Mouse (Mus musculus) myocyte (in vitro differentiated cells): ENCODE measurements around the gene Gnaq. TPM values are rescaled to one million over a fixed set of nuclear protein-coding genes. Genes with fewer than 3 reads are reported as not detected.

Experiments
- H3K27me3 ChIP-seq: one replicate; pipeline ENCODE4 v1.6.1; 2011; ENCODE audit not compliant: control insufficient read depth, insufficient read depth, insufficient read length
- H3K36me3 ChIP-seq: one replicate; pipeline ENCODE4 v1.6.1; 2011; ENCODE audit not compliant: control insufficient read depth, insufficient read depth
- H3K4me2 ChIP-seq: one replicate; pipeline ENCODE4 v1.6.1; 2011; ENCODE audit warnings: low read depth, control low read depth
- H3K4me3 ChIP-seq: one replicate; pipeline ENCODE4 v1.5.1; 2011; ENCODE audit warnings: mild to moderate bottlenecking, control low read depth, moderate library complexity
- H3K79me2 ChIP-seq: one replicate; pipeline ENCODE4 v1.6.1; 2011; ENCODE audit not compliant: control insufficient read depth, insufficient read depth
- H3ac ChIP-seq: one replicate; pipeline ENCODE4 v1.6.1; 2011; ENCODE audit not compliant: control insufficient read depth, insufficient read length
- CEBPB ChIP-seq: IDR thresholded peaks from 2 replicates; pipeline ENCODE4 v1.6.1; 2011; ENCODE audit warnings: mild to moderate bottlenecking, moderate library complexity; ENCODE audit not compliant: poor library complexity, insufficient read depth, severe bottlenecking
- E2F4 ChIP-seq: IDR thresholded peaks from one replicate; pipeline ENCODE4 v1.6.1; 2011; ENCODE audit warnings: mild to moderate bottlenecking, control low read depth, moderate library complexity; ENCODE audit not compliant: insufficient read depth
- MAX ChIP-seq: IDR thresholded peaks from one replicate; pipeline ENCODE4 v1.6.1; 2011; ENCODE audit warnings: low read depth, mild to moderate bottlenecking, control low read depth
- MYOD1 ChIP-seq, 3 experiments: IDR thresholded peaks; one replicate each; pipeline ENCODE4 v1.6.1; 2011; ENCODE audit warnings: control low read depth in 2 of 3, low read depth in 2 of 3, mild to moderate bottlenecking in 2 of 3, moderate library complexity in 1 of 3; ENCODE audit not compliant: insufficient read length in 2 of 3, control insufficient read depth in 1 of 3
- MYOG ChIP-seq, 3 experiments: IDR thresholded peaks; one replicate each; pipeline ENCODE4 v1.6.1; 2011; ENCODE audit warnings: control low read depth in 2 of 3, low read depth in 2 of 3, mild to moderate bottlenecking in 2 of 3; ENCODE audit not compliant: insufficient read length in 2 of 3, control insufficient read depth in 1 of 3, insufficient read depth in 1 of 3
- POLR2A ChIP-seq: IDR thresholded peaks from one replicate; pipeline ENCODE4 v1.6.1; 2011; ENCODE audit warnings: low read depth, mild to moderate bottlenecking, control low read depth, moderate library complexity; ENCODE audit not compliant: insufficient read length
- POLR2AphosphoS2 ChIP-seq: IDR thresholded peaks from one replicate; pipeline ENCODE4 v1.6.1; 2011; ENCODE audit warnings: low read depth, control low read depth; ENCODE audit not compliant: insufficient read length
- REST ChIP-seq: IDR thresholded peaks from one replicate; pipeline ENCODE4 v1.6.1; 2011; ENCODE audit warnings: mild to moderate bottlenecking, control low read depth, moderate library complexity; ENCODE audit not compliant: insufficient read depth, insufficient read length
- SRF ChIP-seq: IDR thresholded peaks from one replicate; pipeline ENCODE4 v1.6.1; 2011; ENCODE audit warnings: low read depth; ENCODE audit not compliant: control insufficient read depth, insufficient read length
- TCF12 ChIP-seq: IDR thresholded peaks from one replicate; pipeline ENCODE4 v1.6.1; 2011; ENCODE audit warnings: mild to moderate bottlenecking, control low read depth; ENCODE audit not compliant: poor library complexity, insufficient read depth, severe bottlenecking
- TCF3 ChIP-seq: IDR thresholded peaks from one replicate; pipeline ENCODE4 v1.6.1; 2011; ENCODE audit warnings: low read depth, control low read depth; ENCODE audit not compliant: insufficient read length
- USF1 ChIP-seq: IDR thresholded peaks from one replicate; pipeline ENCODE4 v1.6.1; 2011; ENCODE audit warnings: low read depth, mild to moderate bottlenecking, control low read depth, moderate library complexity
- polyA plus RNA-seq: library from polyadenylated mRNA; unstranded; fragments of >200 nt; fragmentation: generic; extraction: Trizol; gene quantifications from one replicate; pipeline ENCODE4 v1.2.1, GENCODE M21; 2012; ENCODE audit warnings: missing spikeins

The Gnaq gene
- polyA plus RNA-seq, 1 experiment = 8.3 TPM

DNA sequence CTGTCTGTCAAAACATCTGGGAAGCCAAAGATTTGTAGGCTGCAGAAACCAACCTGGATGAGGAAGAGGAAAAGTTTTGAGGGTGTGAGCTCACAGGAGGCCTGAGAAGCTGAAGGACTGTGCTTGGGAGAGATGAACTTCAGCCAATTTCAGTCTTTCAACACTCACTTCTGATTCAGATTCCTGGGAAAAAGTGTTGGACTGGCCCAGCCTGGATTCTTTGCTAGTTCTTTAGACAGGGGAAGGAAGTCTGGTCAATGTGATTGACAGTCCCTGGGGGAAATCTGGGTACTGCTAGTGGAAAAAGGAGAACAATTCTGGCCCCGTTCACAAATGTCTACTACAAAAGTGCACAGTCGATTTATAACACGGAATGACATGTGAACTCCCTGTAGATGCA is 89.9 kb downstream of the Gnaq start:
- H3K4me2 ChIP-seq = no peak overlapping the region
- TF ChIP-seq REST (no peak), TCF12 (no peak), MYOG (IDR thresholded peaks at IDR 0.05; ENCODE audit: control insufficient read depth in 1 of 3, insufficient read depth in 1 of 3, insufficient read length in 2 of 3, low read depth in 2 of 3) (no peak), USF1 (no peak), MYOD1 (IDR thresholded peaks at IDR 0.05; ENCODE audit: control insufficient read depth in 1 of 3, insufficient read length in 2 of 3, low read depth in 2 of 3) (no peak), MAX (no peak), E2F4 (no peak), SRF (no peak)
- peaks cover 4% of the 10 kb centered on the region for H3K36me3 ChIP-seq
- no peaks in the 10 kb centered on the region for H3K27me3 ChIP-seq
- no peaks in the 10 kb centered on the region for H3K79me2 ChIP-seq
- H3K4me3 ChIP-seq = no peak overlapping the region
- H3ac ChIP-seq = no peak overlapping the region

DNA sequence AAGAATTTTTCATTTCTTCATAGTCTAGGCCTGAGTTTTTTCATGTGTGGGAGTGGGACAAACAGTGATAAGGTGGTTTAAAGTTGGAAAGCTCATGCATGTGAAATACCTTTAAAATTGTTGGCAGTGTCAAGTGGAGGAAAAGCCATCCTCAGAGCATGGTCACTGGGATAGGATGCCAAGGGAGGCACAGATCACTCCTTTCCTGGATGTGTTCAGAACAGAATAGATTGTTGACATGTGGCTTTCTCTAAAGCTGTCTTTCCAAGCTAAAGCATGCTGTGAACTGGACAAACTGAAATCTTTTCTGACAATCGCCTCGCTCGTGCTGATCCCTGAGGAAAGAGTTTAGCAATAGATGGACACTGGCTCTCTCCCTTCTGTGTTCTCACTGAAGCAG is 90.5 kb downstream of the Gnaq start:
- Histone ChIP-seq H3ac (no peak overlapping the region), H3K27me3 (no peaks in the 10 kb centered on the region), H3K79me2 (no peaks in the 10 kb centered on the region), H3K4me3 (no peak overlapping the region), H3K4me2 (no peak overlapping the region), H3K36me3 (peaks cover 4% of the 10 kb centered on the region)
- TF ChIP-seq E2F4 = no peak
- no peak for TF ChIP-seq TCF12
- no peak for TF ChIP-seq MAX
- no peak for TF ChIP-seq POLR2AphosphoS2
- no peak for TF ChIP-seq TCF3
- TF ChIP-seq REST = no peak
- TF ChIP-seq MYOD1 (IDR thresholded peaks at IDR 0.05; ENCODE audit: control insufficient read depth in 1 of 3, insufficient read length in 2 of 3, low read depth in 2 of 3) = no peak
- TF ChIP-seq MYOG (IDR thresholded peaks at IDR 0.05; ENCODE audit: control insufficient read depth in 1 of 3, insufficient read depth in 1 of 3, insufficient read length in 2 of 3, low read depth in 2 of 3) = no peak
- TF ChIP-seq CEBPB = no peak

DNA sequence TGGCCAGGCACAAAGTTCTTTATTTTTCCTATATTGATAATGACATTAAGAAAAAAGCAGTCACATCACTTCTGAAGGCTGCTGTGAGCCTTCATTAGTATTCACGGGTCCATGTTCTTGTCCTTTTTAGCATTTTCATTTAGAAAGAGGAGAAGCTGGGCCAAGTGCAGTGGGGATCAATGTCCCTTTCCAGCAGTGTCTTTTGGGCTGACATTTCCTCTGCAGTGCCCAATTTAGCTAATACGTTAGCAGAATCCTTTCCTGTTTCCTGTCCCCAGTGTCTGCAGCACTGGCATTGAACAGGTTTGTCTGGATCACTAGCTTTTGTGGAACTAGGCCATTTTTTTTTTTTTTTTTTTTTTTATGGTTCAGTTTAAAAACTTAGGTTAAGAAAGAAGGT is 92.2 kb downstream of the Gnaq start:
- no peak for TF ChIP-seq TCF3
- TF ChIP-seq CEBPB = no peak
- no peak for TF ChIP-seq E2F4
- TF ChIP-seq POLR2AphosphoS2 = no peak
- TF ChIP-seq MYOG (IDR thresholded peaks at IDR 0.05; ENCODE audit: control insufficient read depth in 1 of 3, insufficient read depth in 1 of 3, insufficient read length in 2 of 3, low read depth in 2 of 3) = no peak
- TF ChIP-seq SRF = no peak
- no peak for TF ChIP-seq POLR2A
- TF ChIP-seq REST = no peak
- no peak for TF ChIP-seq MYOD1 (IDR thresholded peaks at IDR 0.05; ENCODE audit: control insufficient read depth in 1 of 3, insufficient read length in 2 of 3, low read depth in 2 of 3)
- no peak for TF ChIP-seq TCF12
- no peak for TF ChIP-seq USF1
- TF ChIP-seq MAX = no peak
- Histone ChIP-seq H3K27me3 (no peaks in the 10 kb centered on the region), H3K4me2 (no peak overlapping the region), H3ac (no peak overlapping the region), H3K79me2 (peaks cover 8% of the 10 kb centered on the region), H3K4me3 (no peak overlapping the region), H3K36me3 (peaks cover 2% of the 10 kb centered on the region)

DNA sequence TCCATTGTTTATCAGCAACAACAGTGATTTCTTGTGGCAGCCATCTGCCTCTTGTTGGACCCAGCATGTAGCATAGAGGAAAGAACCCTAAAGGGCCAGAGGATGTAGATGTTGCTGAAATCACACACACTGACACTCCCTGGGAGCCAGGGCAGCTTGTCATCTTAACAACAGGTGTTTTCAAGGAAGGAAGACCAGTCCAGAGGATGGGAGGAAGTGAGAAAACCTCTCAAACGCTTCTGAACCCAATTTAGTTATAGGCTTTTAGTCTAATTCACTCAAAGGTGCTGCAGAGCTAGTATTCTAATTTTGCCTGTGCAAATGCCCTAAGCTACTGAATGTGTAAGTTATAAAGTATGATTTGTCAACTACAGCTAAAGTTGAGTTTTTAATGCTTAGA is 99.0 kb downstream of the Gnaq start:
- Histone ChIP-seq H3K4me2 (no peak overlapping the region), H3K27me3 (no peaks in the 10 kb centered on the region), H3K36me3 (no peaks in the 10 kb centered on the region), H3K79me2 (peaks cover 8% of the 10 kb centered on the region), H3ac (no peak overlapping the region), H3K4me3 (no peak overlapping the region)
- TF ChIP-seq POLR2A = no peak
- TF ChIP-seq USF1 = no peak
- no peak for TF ChIP-seq MYOD1 (IDR thresholded peaks at IDR 0.05; ENCODE audit: control insufficient read depth in 1 of 3, insufficient read length in 2 of 3, low read depth in 2 of 3)
- TF ChIP-seq TCF12 = no peak
- TF ChIP-seq E2F4 = no peak
- TF ChIP-seq CEBPB = no peak
- TF ChIP-seq REST = no peak
- no peak for TF ChIP-seq POLR2AphosphoS2

DNA sequence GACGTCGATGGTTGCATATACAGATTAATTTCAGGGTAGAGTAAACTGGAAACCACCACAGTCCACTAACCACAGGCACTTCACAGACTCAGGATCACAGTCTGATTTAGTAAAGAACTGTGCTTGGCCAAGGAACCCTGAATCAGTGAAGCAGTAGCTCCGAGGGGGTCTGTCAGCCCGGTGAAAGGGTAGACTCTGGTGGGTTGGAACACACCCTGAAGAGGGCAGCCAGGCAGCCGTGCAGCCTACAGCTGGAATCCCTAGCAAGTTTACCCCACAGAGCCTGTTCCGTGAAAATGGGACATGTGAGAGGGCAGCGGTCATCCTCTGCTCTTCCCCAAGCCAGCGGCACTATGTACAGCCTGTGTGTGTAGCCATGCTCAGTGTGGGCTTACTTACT is 103.0 kb downstream of the Gnaq start:
- Histone ChIP-seq H3K79me2 (peaks cover 4% of the 10 kb centered on the region), H3K4me2 (no peak overlapping the region), H3K27me3 (no peaks in the 10 kb centered on the region), H3K4me3 (no peak overlapping the region), H3ac (no peak overlapping the region), H3K36me3 (no peaks in the 10 kb centered on the region)
- no peak for TF ChIP-seq MYOG (IDR thresholded peaks at IDR 0.05; ENCODE audit: control insufficient read depth in 1 of 3, insufficient read depth in 1 of 3, insufficient read length in 2 of 3, low read depth in 2 of 3)
- TF ChIP-seq TCF12 = no peak
- TF ChIP-seq MYOD1 (IDR thresholded peaks at IDR 0.05; ENCODE audit: control insufficient read depth in 1 of 3, insufficient read length in 2 of 3, low read depth in 2 of 3) = no peak
- TF ChIP-seq POLR2A = no peak
- no peak for TF ChIP-seq CEBPB
- TF ChIP-seq TCF3 = no peak
